ENCODE assay signal across 16 mouse cellular contexts in genomic region chr11:24426995-24427883, GRCm38 (mm10).
DNase-seq lines count a peak whose midpoint lies in the region; ATAC-seq and TF ChIP-seq lines count a peak whose summit lies in the region.
"Had no signal": no experiment of that assay in that cellular context is flagged by ENCODE, and none has a peak within 500 bp of the region (broad histone marks: within the 10 kb centered on the region; RNA-seq: fewer than 3 reads in every experiment).

No protein-coding gene starts in this region.

- no peaks in the 10 kb centered on the region for H3K36me3 ChIP-seq in midbrain, embryonic 11.5 days (ENCODE audit: control insufficient read depth, insufficient read depth, low read length)
- no peaks in the 10 kb centered on the region for H3K36me3 ChIP-seq in midbrain, postnatal 0 days (ENCODE audit: insufficient read depth, low read length)
- no peaks in the 10 kb centered on the region for H3K36me3 ChIP-seq in forebrain, embryonic 11.5 days (ENCODE audit: control insufficient read depth, insufficient read depth, low read length)
- H3K36me3 ChIP-seq in neural tube, embryonic 11.5 days (ENCODE audit: control insufficient read depth, insufficient read depth, low read length): no peaks in the 10 kb centered on the region
- H3K36me3 ChIP-seq: heart, embryonic 12.5 days had no signal

- TF ChIP-seq CTCF in midbrain, postnatal 0 days (IDR thresholded peaks at IDR 0.05): no peak

- H3K4me2 ChIP-seq in midbrain, embryonic 11.5 days: no peak overlapping the region
- no peak overlapping the region for H3K4me2 ChIP-seq in midbrain, postnatal 0 days (ENCODE audit: low read depth, low read length, poor library complexity, severe bottlenecking)
- H3K4me2 ChIP-seq in forebrain, embryonic 11.5 days (ENCODE audit: low read depth, low read length, severe bottlenecking): no peak overlapping the region
- H3K4me2 ChIP-seq in neural tube, embryonic 11.5 days (ENCODE audit: low read depth): no peak overlapping the region
- H3K4me2 ChIP-seq: heart, embryonic 12.5 days had no signal

- DNase-seq in midbrain, embryonic 11.5 days (ENCODE audit: low spot score, missing footprints): no peak
- DNase-seq in midbrain, postnatal 0 days (ENCODE audit: low spot score): no peak
- peak; percentile 36 for DNase-seq in embryo, embryonic 11 days
- DNase-seq in forebrain, embryonic 11.5 days (ENCODE audit: low spot score): no peak
- peak; percentile 22 for DNase-seq in neural tube, embryonic 11.5 days (ENCODE audit: low spot score)
- no peak for DNase-seq in kidney, adult 18-20 months
- DNase-seq: adrenal gland, postnatal 25 days; cerebellum, postnatal 10 days; gastrocnemius, postnatal 25 days; heart, postnatal 36 days; kidney, adult 9 months; layer of hippocampus, adult 9-11 months had no signal

- ATAC-seq in midbrain, embryonic 11.5 days (ENCODE audit: low FRiP score): 0 out of 2 replicates have a peak, but pooled peaks have one; percentile 9
- ATAC-seq in midbrain, postnatal 0 days (ENCODE audit: low FRiP score): no peak
- ATAC-seq in forebrain, embryonic 11.5 days (replicated peaks; ENCODE audit: low FRiP score): peak; percentile 88
- no peak for ATAC-seq in neural tube, embryonic 11.5 days (ENCODE audit: insufficient read depth, low FRiP score, low TSS enrichment)
- ATAC-seq in granulocyte monocyte progenitor cell, adult 5-6 weeks (replicated peaks; ENCODE audit: poor library complexity, severe bottlenecking): no peak
- ATAC-seq: hindbrain, postnatal 0 days had no signal

- no peaks in the 10 kb centered on the region for H3K9me3 ChIP-seq in midbrain, embryonic 11.5 days (ENCODE audit: control insufficient read depth, low read length)
- H3K9me3 ChIP-seq in midbrain, postnatal 0 days (ENCODE audit: low read length): no peaks in the 10 kb centered on the region
- H3K9me3 ChIP-seq in forebrain, embryonic 11.5 days (ENCODE audit: control insufficient read depth, low read length): no peaks in the 10 kb centered on the region
- H3K9me3 ChIP-seq in neural tube, embryonic 11.5 days (ENCODE audit: control insufficient read depth, low read length): no peaks in the 10 kb centered on the region
- H3K9me3 ChIP-seq: heart, embryonic 12.5 days had no signal

- no peak overlapping the region for H3K4me3 ChIP-seq in midbrain, embryonic 11.5 days (ENCODE audit: low read depth, low read length)
- no peak overlapping the region for H3K4me3 ChIP-seq in midbrain, postnatal 0 days (ENCODE audit: low read depth, low read length)
- H3K4me3 ChIP-seq in forebrain, embryonic 11.5 days (ENCODE audit: low read depth, low read length): no peak overlapping the region
- no peak overlapping the region for H3K4me3 ChIP-seq in neural tube, embryonic 11.5 days (ENCODE audit: low read depth, low read length)
- H3K4me3 ChIP-seq: heart, embryonic 12.5 days had no signal

- no peak overlapping the region for H3K27ac ChIP-seq in midbrain, embryonic 11.5 days (ENCODE audit: low read depth, low read length)
- H3K27ac ChIP-seq in midbrain, postnatal 0 days (ENCODE audit: low read depth, low read length): no peak overlapping the region
- peak overlapping the region; percentile 12; the same call in 1 of the 2 replicates for H3K27ac ChIP-seq in forebrain, embryonic 11.5 days (ENCODE audit: low read depth, low read length)
- no peak overlapping the region for H3K27ac ChIP-seq in neural tube, embryonic 11.5 days (ENCODE audit: low read depth, low read length)
- H3K27ac ChIP-seq: hindbrain, postnatal 0 days; macrophage had no signal

- peaks cover 6% of the 10 kb centered on the region; the same call in 1 of the 2 replicates for H3K4me1 ChIP-seq in midbrain, embryonic 11.5 days (ENCODE audit: control insufficient read depth, insufficient read depth, low read length)
- no peaks in the 10 kb centered on the region for H3K4me1 ChIP-seq in midbrain, postnatal 0 days (ENCODE audit: insufficient read depth, low read length)
- H3K4me1 ChIP-seq in forebrain, embryonic 11.5 days (replicated peaks; ENCODE audit: control insufficient read depth, insufficient read depth, low read length): no peaks in the 10 kb centered on the region; the same call in 1 of the 2 replicates
- no peaks in the 10 kb centered on the region for H3K4me1 ChIP-seq in neural tube, embryonic 11.5 days (ENCODE audit: control insufficient read depth, insufficient read depth, low read length)
- H3K4me1 ChIP-seq: heart, embryonic 12.5 days had no signal

- 12% methylated on average over 5 of the region's 5 CpGs for WGBS in midbrain, embryonic 11.5 days
- WGBS in midbrain, postnatal 0 days: 11% methylated on average over 5 of the region's 5 CpGs
- WGBS in forebrain, embryonic 11.5 days: 5% methylated on average over 5 of the region's 5 CpGs
- WGBS in neural tube, embryonic 11.5 days: 17% methylated on average over 5 of the region's 5 CpGs

- no peak overlapping the region for H3K9ac ChIP-seq in midbrain, embryonic 11.5 days (ENCODE audit: low read length)
- H3K9ac ChIP-seq in midbrain, postnatal 0 days (replicated peaks; ENCODE audit: low read length, poor library complexity, severe bottlenecking): no peak overlapping the region
- H3K9ac ChIP-seq in forebrain, embryonic 11.5 days (ENCODE audit: low read length): no peak overlapping the region; the same call in 1 of the 2 replicates
- H3K9ac ChIP-seq in neural tube, embryonic 11.5 days (ENCODE audit: low read length): no peak overlapping the region
- H3K9ac ChIP-seq: heart, embryonic 12.5 days had no signal

- H3K27me3 ChIP-seq in midbrain, embryonic 11.5 days (ENCODE audit: control insufficient read depth, insufficient read depth, low read length): no peaks in the 10 kb centered on the region
- no peaks in the 10 kb centered on the region for H3K27me3 ChIP-seq in midbrain, postnatal 0 days (ENCODE audit: insufficient read depth, low read length)
- H3K27me3 ChIP-seq in forebrain, embryonic 11.5 days (ENCODE audit: control insufficient read depth, insufficient read depth, low read length): no peaks in the 10 kb centered on the region; the same call in 1 of the 2 replicates
- H3K27me3 ChIP-seq in neural tube, embryonic 11.5 days (ENCODE audit: control insufficient read depth, insufficient read depth, low read length): no peaks in the 10 kb centered on the region
- H3K27me3 ChIP-seq: heart, embryonic 12.5 days had no signal

Comparison
In these comparisons a context has a peak if more than half of its experiments do, and no peak if none do; other contexts are left out.
1. ATAC-seq: peak in midbrain, embryonic 11.5 days (single experiment) and forebrain, embryonic 11.5 days (single experiment); none in midbrain, postnatal 0 days (single experiment), neural tube, embryonic 11.5 days (single experiment) and granulocyte monocyte progenitor cell, adult 5-6 weeks (single experiment).
2. DNase-seq: peak in embryo, embryonic 11 days (single experiment) and neural tube, embryonic 11.5 days (single experiment); none in midbrain, embryonic 11.5 days (single experiment), midbrain, postnatal 0 days (single experiment), forebrain, embryonic 11.5 days (single experiment) and kidney, adult 18-20 months (single experiment).